Mouse (Mus musculus): ENCODE measurements around the gene Oaz1.

- TF ChIP-seq CTCF (IDR thresholded peaks at IDR 0.05; ENCODE audit: borderline replicate concordance, insufficient read depth, low read length): no peak
- no peak for TF ChIP-seq POLR2A (IDR thresholded peaks at IDR 0.05; ENCODE audit: low read depth, low read length)
Observed at GRCm38 (mm10) chr10:80827063-80827869, 810 bp downstream of the Oaz1 start.

Data from embryonic fibroblast, embryonic 13.5 days (primary cell).